Mouse (Mus musculus): ENCODE measurements around the gene Wdr82. TPM values are rescaled to one million over a fixed set of nuclear protein-coding genes. Genes with fewer than 3 reads are reported as not detected.

Wdr82 gene
- total and polyA plus RNA-seq, 3 experiments = 70.4 to 131 (median 100) TPM

- dilution Hi-C loops (cut with MboI; ENCODE audit: extremely low pct_ligation_motif_present, extremely low pct_unique_long_range_greater_than_20kb, low sequenced_read_pairs) (no loop called here), in situ Hi-C loops (cut with MboI; ENCODE audit: low pct_ligation_motif_present, low pct_unique_long_range_greater_than_20kb, low sequenced_read_pairs) (no loop called here)
- H3K9me3 ChIP-seq (replicated peaks; ENCODE audit: low read length) = peaks cover 4% of the 10 kb centered on the region
- H3K27ac ChIP-seq (ENCODE audit: insufficient read depth, low read depth) = no peak overlapping the region
- H3K4me1 ChIP-seq (ENCODE audit: control insufficient read depth in 1 of 2, insufficient read depth in 2 of 2) = no peaks in the 10 kb centered on the region
- no peak overlapping the region for H3K4me2 ChIP-seq (ENCODE audit: insufficient read depth, low read depth, poor library complexity, severe bottlenecking)
- H3K9ac ChIP-seq (ENCODE audit: insufficient read depth, low read depth) = no peak overlapping the region
- no peak for DNase-seq (ENCODE audit: extremely low read depth)
- H3K4me3 ChIP-seq (replicated peaks in 1 of 3; ENCODE audit: low read depth in 2 of 3, low read length in 2 of 3, poor library complexity in 1 of 3) = no peak overlapping the region
- TF ChIP-seq ZKSCAN1 (IDR thresholded peaks at IDR 0.05; ENCODE audit: borderline replicate concordance, low read depth, low read length) (no peak), SMC3 (IDR thresholded peaks at IDR 0.05; ENCODE audit: low read depth, low read length) (no peak), POLR2A (IDR thresholded peaks at IDR 0.05; ENCODE audit: low read depth, low read length) (no peak), PAX5 (IDR thresholded peaks at IDR 0.05; ENCODE audit: low read length) (no peak), NRF1 (IDR thresholded peaks at IDR 0.05; ENCODE audit: low read depth, low read length) (no peak), ZNF384 (IDR thresholded peaks at IDR 0.05; ENCODE audit: low read depth, low read length) (no peak), E2F4 (IDR thresholded peaks at IDR 0.05; ENCODE audit: insufficient replicate concordance, low read depth, low read length) (no peak), CHD2 (IDR thresholded peaks at IDR 0.05; ENCODE audit: low read length) (no peak), HCFC1 (IDR thresholded peaks at IDR 0.05; ENCODE audit: low read depth, low read length) (no peak)
- H3K36me3 ChIP-seq (replicated peaks in 1 of 2; ENCODE audit: control insufficient read depth in 1 of 2, insufficient read depth in 1 of 2, low read length in 1 of 2) = no peaks in the 10 kb centered on the region
- peaks cover 49% of the 10 kb centered on the region for H3K27me3 ChIP-seq (replicated peaks)
- no peaks in the 10 kb centered on the region for H3K79me2 ChIP-seq (replicated peaks; ENCODE audit: control insufficient read depth, extremely low read depth, insufficient read depth, poor library complexity, severe bottlenecking)
Measured at GRCm38 (mm10) chr9:106141955-106142354, 28.8 kb upstream of the Wdr82 start.

- H3K27ac ChIP-seq (ENCODE audit: insufficient read depth, low read depth) = no peak overlapping the region
- H3K4me3 ChIP-seq (replicated peaks in 1 of 3; ENCODE audit: low read depth in 2 of 3, low read length in 2 of 3, poor library complexity in 1 of 3) = no peak overlapping the region
- TF ChIP-seq TCF12 (IDR thresholded peaks at IDR 0.05; ENCODE audit: low read depth, low read length) (no peak), NELFE (IDR thresholded peaks at IDR 0.05; ENCODE audit: low read depth, low read length) (no peak), BHLHE40 (IDR thresholded peaks at IDR 0.05; ENCODE audit: low read depth, low read length) (no peak), UBTF (IDR thresholded peaks at IDR 0.05; ENCODE audit: low read depth, low read length) (no peak), MAZ (IDR thresholded peaks at IDR 0.05; ENCODE audit: low read depth, low read length) (no peak), E2F4 (IDR thresholded peaks at IDR 0.05; ENCODE audit: insufficient replicate concordance, low read depth, low read length) (no peak), POLR2AphosphoS2 (IDR thresholded peaks at IDR 0.05; ENCODE audit: low read depth, low read length) (no peak), CTCF (conservative IDR thresholded peaks at IDR 0.05 in 1 of 2, IDR thresholded peaks at IDR 0.05 in 1 of 2; ENCODE audit: low read depth in 2 of 2, low read length in 2 of 2) (no peak), MEF2A (IDR thresholded peaks at IDR 0.05; ENCODE audit: borderline replicate concordance, low read depth, low read length) (no peak), POLR2A (IDR thresholded peaks at IDR 0.05; ENCODE audit: low read depth, low read length) (no peak), EP300 (IDR thresholded peaks at IDR 0.05; ENCODE audit: low read length) (no peak), ZNF384 (IDR thresholded peaks at IDR 0.05; ENCODE audit: low read depth, low read length) (no peak), HCFC1 (IDR thresholded peaks at IDR 0.05; ENCODE audit: low read depth, low read length) (no peak), ZKSCAN1 (IDR thresholded peaks at IDR 0.05; ENCODE audit: borderline replicate concordance, low read depth, low read length) (no peak), MAFK (IDR thresholded peaks at IDR 0.05; ENCODE audit: insufficient replicate concordance, low read length) (no peak), RCOR1 (conservative IDR thresholded peaks at IDR 0.05; ENCODE audit: low read depth, low read length) (no peak), PAX5 (IDR thresholded peaks at IDR 0.05; ENCODE audit: low read length) (no peak), ELF1 (IDR thresholded peaks at IDR 0.05; ENCODE audit: low read depth, low read length) (no peak), ZC3H11A (IDR thresholded peaks at IDR 0.05; ENCODE audit: low read depth, low read length) (no peak), KAT2A (IDR thresholded peaks at IDR 0.05; ENCODE audit: insufficient replicate concordance, low read length) (no peak)
- H3K4me2 ChIP-seq (ENCODE audit: insufficient read depth, low read depth, poor library complexity, severe bottlenecking) = no peak overlapping the region
- DNase-seq (ENCODE audit: extremely low read depth) = no peak
- no peaks in the 10 kb centered on the region; a peak in 1 of 4 replicates for H3K4me1 ChIP-seq (ENCODE audit: control insufficient read depth in 1 of 2, insufficient read depth in 2 of 2)
- H3K9ac ChIP-seq (ENCODE audit: insufficient read depth, low read depth) = no peak overlapping the region
- no peaks in the 10 kb centered on the region for H3K36me3 ChIP-seq (replicated peaks in 1 of 2; ENCODE audit: control insufficient read depth in 1 of 2, insufficient read depth in 1 of 2, low read length in 1 of 2)
- H3K79me2 ChIP-seq (replicated peaks; ENCODE audit: control insufficient read depth, extremely low read depth, insufficient read depth, poor library complexity, severe bottlenecking) = no peaks in the 10 kb centered on the region
- dilution Hi-C loops (cut with MboI; ENCODE audit: extremely low pct_ligation_motif_present, extremely low pct_unique_long_range_greater_than_20kb, low sequenced_read_pairs) = no loop called here
- in situ Hi-C loops (cut with MboI; ENCODE audit: low pct_ligation_motif_present, low pct_unique_long_range_greater_than_20kb, low sequenced_read_pairs) = no loop called here
- peaks cover 61% of the 10 kb centered on the region for H3K27me3 ChIP-seq (replicated peaks)
- no peaks in the 10 kb centered on the region for H3K9me3 ChIP-seq (replicated peaks; ENCODE audit: low read length)
Measured at GRCm38 (mm10) chr9:106144176-106144575, 26.6 kb upstream of the Wdr82 start.
